Mouse (Mus musculus): ENCODE results near the gene Hba-x. TPM values are rescaled to one million over a fixed set of nuclear protein-coding genes. Genes with fewer than 3 reads are reported as not detected.

The Hba-x gene
- polyA plus RNA-seq, 1 experiment from 2014 or later = 90.7 TPM

DNA sequence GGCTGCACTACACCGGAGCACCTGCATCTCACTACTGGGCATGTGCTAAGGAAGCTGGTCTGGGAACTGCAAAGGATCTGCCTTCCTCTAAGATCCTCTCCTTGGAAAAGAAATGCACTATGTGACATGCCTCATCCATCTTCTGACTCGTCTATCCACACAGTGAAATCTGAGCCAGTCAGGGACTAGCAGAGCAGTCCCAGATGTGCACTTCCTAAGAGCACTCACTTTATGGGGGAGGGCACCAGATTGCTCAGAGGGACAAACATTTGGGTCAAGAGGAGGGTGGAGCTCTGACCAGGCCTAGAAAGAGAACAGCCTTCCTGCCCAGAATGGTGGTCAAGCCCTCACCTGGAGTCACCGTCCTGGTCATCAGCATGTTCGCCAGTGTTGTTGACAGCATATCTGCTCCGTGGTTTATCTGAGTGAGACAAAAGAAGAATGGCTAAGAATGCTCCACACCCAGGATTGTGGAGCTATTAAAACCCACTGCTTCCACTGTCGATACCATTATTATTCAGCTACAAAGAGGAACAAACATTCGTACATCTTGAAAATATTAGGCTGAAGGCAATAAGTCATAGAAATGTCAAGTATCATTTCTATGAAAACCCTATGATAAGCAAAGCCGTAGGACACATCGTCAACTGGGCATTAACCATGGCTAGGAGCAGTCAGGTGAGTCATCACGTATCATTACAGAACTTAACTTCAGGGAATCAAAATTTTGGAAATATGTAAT lies 13.4 kb upstream of the Hba-x start:
- 64% methylated on average over 10 of the region's 10 CpGs for WGBS
- H3K9ac ChIP-seq (ENCODE audit: low read depth, low read length) = no peak overlapping the region
- peaks cover 11% of the 10 kb centered on the region for H3K36me3 ChIP-seq (ENCODE audit: control insufficient read depth, insufficient read depth, low read length)
- no peak overlapping the region for H3K27ac ChIP-seq (ENCODE audit: low read depth, low read length)
- peak; percentile 52 for ATAC-seq (ENCODE audit: low FRiP score, low TSS enrichment)
- 0 out of 2 replicates have a peak, but pooled peaks cover 3% of the 10 kb centered on the region for H3K4me1 ChIP-seq (ENCODE audit: control insufficient read depth, insufficient read depth, low read length)
- no peak overlapping the region for H3K4me2 ChIP-seq (replicated peaks; ENCODE audit: low read depth, low read length)
- no peaks in the 10 kb centered on the region for H3K9me3 ChIP-seq (ENCODE audit: control insufficient read depth, low read length)
- no peaks in the 10 kb centered on the region for H3K27me3 ChIP-seq (ENCODE audit: control insufficient read depth, insufficient read depth, low read length)
- no peak overlapping the region for H3K4me3 ChIP-seq (ENCODE audit: low read length)

- Histone ChIP-seq H3K9me3 (ENCODE audit: control insufficient read depth, low read length) (no peaks in the 10 kb centered on the region), H3K36me3 (ENCODE audit: control insufficient read depth, insufficient read depth, low read length) (peaks cover 9% of the 10 kb centered on the region)
These were observed 11.0 kb upstream of the Hba-x start for GRCm38 (mm10) chr11:32265117-32265738.

DNA sequence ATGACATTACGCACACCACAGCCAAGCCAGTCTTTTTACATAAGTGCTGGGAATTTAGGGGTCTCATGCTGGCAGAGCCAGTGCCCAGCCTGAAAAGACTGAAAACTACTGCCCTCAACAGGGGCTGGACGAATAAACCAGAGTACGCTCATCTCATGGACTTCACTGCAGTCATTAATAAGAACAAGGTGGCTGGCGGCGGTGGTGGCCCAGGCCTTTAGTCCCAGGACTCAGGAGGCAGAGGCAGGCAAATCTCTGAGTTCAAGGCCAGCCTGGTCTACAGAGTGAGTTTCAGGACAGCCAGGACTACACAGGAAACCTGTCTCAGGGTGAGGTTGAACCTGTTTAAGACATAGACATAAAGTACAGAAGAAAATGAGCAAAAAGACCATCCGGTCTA lies 10.0 kb upstream of the Hba-x start:
- H3K9me3 ChIP-seq (ENCODE audit: control insufficient read depth, low read length) = no peaks in the 10 kb centered on the region
- H3K27ac ChIP-seq (ENCODE audit: low read depth, low read length) = no peak overlapping the region
- H3K4me2 ChIP-seq (replicated peaks; ENCODE audit: low read depth, low read length) = no peak overlapping the region
- no peak overlapping the region for H3K4me3 ChIP-seq (ENCODE audit: low read length)
- no peak overlapping the region for H3K9ac ChIP-seq (ENCODE audit: low read depth, low read length)
- H3K36me3 ChIP-seq (ENCODE audit: control insufficient read depth, insufficient read depth, low read length) = no peaks in the 10 kb centered on the region
- no peak for ATAC-seq (ENCODE audit: low FRiP score, low TSS enrichment)
- H3K27me3 ChIP-seq (ENCODE audit: control insufficient read depth, insufficient read depth, low read length) = no peaks in the 10 kb centered on the region
- 93% methylated on average over 6 of the region's 6 CpGs for WGBS
- 0 out of 2 replicates have a peak, but pooled peaks cover 7% of the 10 kb centered on the region for H3K4me1 ChIP-seq (ENCODE audit: control insufficient read depth, insufficient read depth, low read length)

More at GRCm38 (mm10) chr11:32265117-32265738, 11.0 kb upstream of the Hba-x start:
- ATAC-seq (ENCODE audit: low FRiP score, low TSS enrichment) = no peak
- no peak overlapping the region for H3K27ac ChIP-seq (ENCODE audit: low read depth, low read length)
- no peak overlapping the region for H3K9ac ChIP-seq (ENCODE audit: low read depth, low read length)
- WGBS = 87% methylated on average over 3 of the region's 3 CpGs
- no peak overlapping the region for H3K4me3 ChIP-seq (ENCODE audit: low read length)
- H3K4me2 ChIP-seq (replicated peaks; ENCODE audit: low read depth, low read length) = no peak overlapping the region
- no peaks in the 10 kb centered on the region for H3K27me3 ChIP-seq (ENCODE audit: control insufficient read depth, insufficient read depth, low read length)
- 0 out of 2 replicates have a peak, but pooled peaks cover 7% of the 10 kb centered on the region for H3K4me1 ChIP-seq (ENCODE audit: control insufficient read depth, insufficient read depth, low read length)

DNA sequence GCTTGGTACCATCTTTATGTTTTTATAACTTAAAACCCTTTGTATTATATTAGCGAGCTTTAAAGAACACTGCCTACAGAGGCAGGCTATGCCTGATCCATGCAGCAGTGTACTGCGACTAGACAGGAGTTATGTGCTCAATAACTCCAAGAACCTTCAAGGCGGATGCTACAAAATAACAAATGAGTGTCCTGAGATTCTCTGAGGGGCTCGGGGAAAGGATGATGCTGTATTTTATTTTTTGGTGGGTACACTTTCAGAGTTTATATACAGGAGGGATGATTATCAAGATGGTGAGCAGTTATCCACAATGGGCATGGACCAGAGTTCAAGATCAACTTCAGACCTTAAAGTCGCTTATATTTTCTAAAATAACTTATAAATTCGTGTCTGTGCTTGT lies 9.4 kb upstream of the Hba-x start:
- ATAC-seq (ENCODE audit: low FRiP score, low TSS enrichment) = no peak
- peak overlapping the region; percentile 62 for H3K4me2 ChIP-seq (replicated peaks; ENCODE audit: low read depth, low read length)
- 0 out of 2 replicates have a peak, but pooled peaks cover 2% of the 10 kb centered on the region for H3K27me3 ChIP-seq (ENCODE audit: control insufficient read depth, insufficient read depth, low read length)
- H3K27ac ChIP-seq (ENCODE audit: low read depth, low read length) = peak overlapping the region; percentile 84
- 24% methylated on average over 6 of the region's 6 CpGs for WGBS
- H3K36me3 ChIP-seq (ENCODE audit: control insufficient read depth, insufficient read depth, low read length) = no peaks in the 10 kb centered on the region
- 0 out of 2 replicates have a peak, but pooled peaks cover 7% of the 10 kb centered on the region for H3K4me1 ChIP-seq (ENCODE audit: control insufficient read depth, insufficient read depth, low read length)
- no peaks in the 10 kb centered on the region for H3K9me3 ChIP-seq (ENCODE audit: control insufficient read depth, low read length)
- H3K9ac ChIP-seq (ENCODE audit: low read depth, low read length) = peak overlapping the region; percentile 81
- peak overlapping the region; percentile 61 for H3K4me3 ChIP-seq (ENCODE audit: low read length)

DNA sequence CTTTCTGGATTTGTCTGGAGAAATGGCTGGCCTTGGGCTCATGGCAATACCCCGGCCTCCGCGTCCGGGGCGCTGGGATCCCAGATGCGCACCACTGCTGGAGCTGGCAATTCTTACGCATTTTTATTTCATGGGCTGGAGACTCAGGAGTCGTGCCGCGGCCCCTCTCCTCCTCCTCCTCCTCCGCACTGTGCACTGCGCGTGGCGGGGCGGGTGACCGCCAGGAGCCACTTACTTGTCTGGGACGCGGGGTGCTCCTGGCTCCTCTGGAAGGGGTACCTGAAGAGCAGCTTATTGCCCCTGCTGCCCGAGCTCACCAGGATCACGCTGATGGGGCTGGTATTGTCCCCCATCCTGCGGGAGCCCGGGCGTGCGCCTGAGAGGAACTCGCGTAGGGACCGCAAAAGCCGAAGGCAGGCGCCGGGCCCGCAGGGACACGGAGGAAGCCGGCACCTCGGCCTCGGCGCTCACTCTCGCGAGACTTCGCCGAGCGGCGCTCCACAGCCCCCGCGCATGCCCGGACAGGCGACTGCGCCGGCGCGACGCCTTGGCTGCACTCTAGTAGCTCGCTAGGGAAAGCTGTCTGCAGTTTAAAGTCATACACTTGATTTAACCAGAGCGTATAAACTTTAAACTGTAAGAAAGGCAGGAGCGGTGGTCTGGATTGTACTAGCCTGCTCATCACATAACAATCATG lies 8.9 kb upstream of the Hba-x start, which contains the start of gene Nprl3:
Gene Nprl3, minus strand, starts transcription at position 520 of the 697 bp plus-strand sequence.
- H3K4me2 ChIP-seq (replicated peaks; ENCODE audit: low read depth, low read length) = peak within 1 kb of the TSS; percentile 62
- 0 out of 2 replicates have a peak, but pooled peaks cover 2% of the 10 kb centered on the region for H3K27me3 ChIP-seq (ENCODE audit: control insufficient read depth, insufficient read depth, low read length)
- H3K9ac ChIP-seq (ENCODE audit: low read depth, low read length) = peak within 1 kb of the TSS; percentile 81
- peak within 1 kb of the TSS; percentile 84 for H3K27ac ChIP-seq (ENCODE audit: low read depth, low read length)
- 0 out of 2 replicates have a peak, but pooled peaks cover 7% of the 10 kb centered on the region for H3K4me1 ChIP-seq (ENCODE audit: control insufficient read depth, insufficient read depth, low read length)
- peak within 1 kb of the TSS; percentile 61 for H3K4me3 ChIP-seq (ENCODE audit: low read length)
- peak; percentile 99 for ATAC-seq (ENCODE audit: low FRiP score, low TSS enrichment)
- WGBS = under 1% methylated on average over 54 of the region's 54 CpGs
- no peaks in the 10 kb centered on the region for H3K9me3 ChIP-seq (ENCODE audit: control insufficient read depth, low read length)
- H3K36me3 ChIP-seq (ENCODE audit: control insufficient read depth, insufficient read depth, low read length) = no peaks in the 10 kb centered on the region

- Histone ChIP-seq H3K27ac (ENCODE audit: low read depth, low read length) (peak overlapping the region; percentile 84), H3K4me1 (ENCODE audit: control insufficient read depth, insufficient read depth, low read length) (0 out of 2 replicates have a peak, but pooled peaks cover 7% of the 10 kb centered on the region), H3K36me3 (ENCODE audit: control insufficient read depth, insufficient read depth, low read length) (no peaks in the 10 kb centered on the region), H3K9me3 (ENCODE audit: control insufficient read depth, low read length) (no peaks in the 10 kb centered on the region), H3K9ac (ENCODE audit: low read depth, low read length) (peak overlapping the region; percentile 81), H3K4me2 (replicated peaks; ENCODE audit: low read depth, low read length) (peak overlapping the region; percentile 62), H3K4me3 (ENCODE audit: low read length) (peak overlapping the region; percentile 61), H3K27me3 (ENCODE audit: control insufficient read depth, insufficient read depth, low read length) (0 out of 2 replicates have a peak, but pooled peaks cover 2% of the 10 kb centered on the region)
- ATAC-seq (ENCODE audit: low FRiP score, low TSS enrichment) = peak; percentile 7; the same call in 1 of the 2 replicates
- WGBS = 28% methylated on average over 5 of the region's 5 CpGs
These were observed 8.2 kb upstream of the Hba-x start for GRCm38 (mm10) chr11:32267964-32268363.

DNA sequence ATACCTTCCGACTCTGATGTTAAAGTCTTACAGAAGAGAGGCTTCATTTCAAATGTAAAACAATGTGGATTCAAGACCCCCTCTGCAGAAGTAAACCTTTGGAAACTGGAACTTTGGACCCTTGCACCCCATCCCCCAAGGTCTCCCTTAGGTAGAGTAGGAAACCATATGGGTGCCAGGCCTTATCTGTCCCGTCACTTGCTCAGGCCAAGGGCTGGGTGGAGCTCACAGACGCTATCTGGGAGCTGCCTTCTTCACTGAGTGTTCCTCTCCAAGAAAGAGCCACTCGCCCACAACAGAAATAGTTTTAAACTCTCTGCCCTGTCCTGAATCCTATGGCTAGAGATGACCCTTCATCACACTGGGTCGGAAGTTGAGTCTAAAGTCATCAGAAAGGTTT lies 7.2 kb upstream of the Hba-x start:
- WGBS = 89% methylated on average over 5 of the region's 5 CpGs
- Histone ChIP-seq H3K9ac (ENCODE audit: low read depth, low read length) (no peak overlapping the region), H3K27me3 (ENCODE audit: control insufficient read depth, insufficient read depth, low read length) (0 out of 2 replicates have a peak, but pooled peaks cover 2% of the 10 kb centered on the region), H3K4me3 (ENCODE audit: low read length) (no peak overlapping the region), H3K9me3 (ENCODE audit: control insufficient read depth, low read length) (no peaks in the 10 kb centered on the region), H3K36me3 (ENCODE audit: control insufficient read depth, insufficient read depth, low read length) (no peaks in the 10 kb centered on the region), H3K27ac (ENCODE audit: low read depth, low read length) (no peak overlapping the region), H3K4me2 (replicated peaks; ENCODE audit: low read depth, low read length) (no peak overlapping the region), H3K4me1 (ENCODE audit: control insufficient read depth, insufficient read depth, low read length) (0 out of 2 replicates have a peak, but pooled peaks cover 7% of the 10 kb centered on the region)
- ATAC-seq (ENCODE audit: low FRiP score, low TSS enrichment) = no peak

GRCm38 (mm10) chr11:32271178-32271577 lies 5.0 kb upstream of the Hba-x start:
- Histone ChIP-seq H3K27me3 (ENCODE audit: control insufficient read depth, insufficient read depth, low read length) (0 out of 2 replicates have a peak, but pooled peaks cover 2% of the 10 kb centered on the region), H3K27ac (ENCODE audit: low read depth, low read length) (no peak overlapping the region), H3K9me3 (ENCODE audit: control insufficient read depth, low read length) (no peaks in the 10 kb centered on the region), H3K4me1 (ENCODE audit: control insufficient read depth, insufficient read depth, low read length) (0 out of 2 replicates have a peak, but pooled peaks cover 7% of the 10 kb centered on the region), H3K36me3 (ENCODE audit: control insufficient read depth, insufficient read depth, low read length) (no peaks in the 10 kb centered on the region), H3K9ac (ENCODE audit: low read depth, low read length) (no peak overlapping the region), H3K4me2 (replicated peaks; ENCODE audit: low read depth, low read length) (no peak overlapping the region), H3K4me3 (ENCODE audit: low read length) (no peak overlapping the region)
- no peak for ATAC-seq (ENCODE audit: low FRiP score, low TSS enrichment)
- 41% methylated on average over 4 of the region's 4 CpGs for WGBS
